Mouse (Mus musculus): ENCODE results near the gene Fut7. TPM values are rescaled to one million over a fixed set of nuclear protein-coding genes. Genes with fewer than 3 reads are reported as not detected.
"Not testable (repeated sequence)": the region's sequence is repeated elsewhere in the genome, so short reads cannot be mapped to it uniquely, and the experiment has no call there.

The Fut7 gene
- total RNA-seq (2014; fragmentation: Nextera tagmentation) = 3.4 and 6.3 TPM in 2 replicates
- 4.5 and 4.9 TPM in 2 replicates for total RNA-seq (2017)

- peak; percentile 43; the same call in 1 of the 2 replicates for ATAC-seq (replicated peaks; ENCODE audit: low FRiP score, low TSS enrichment, poor library complexity, severe bottlenecking)
These were observed at the start of gene Fut7 for GRCm38 (mm10) chr2:25422587-25423410. TSS of gene Fut7 (plus strand) at chr2:25423267.

- ATAC-seq (replicated peaks; ENCODE audit: low FRiP score, low TSS enrichment, poor library complexity, severe bottlenecking) = peak; percentile 8; the same call in 1 of the 2 replicates
These were observed 49.6 kb upstream of the Fut7 start for GRCm38 (mm10) chr2:25373431-25373830.

GRCm38 (mm10) chr2:25376589-25376988 lies 46.5 kb upstream of the Fut7 start:
- no peak for ATAC-seq (replicated peaks; ENCODE audit: low FRiP score, low TSS enrichment, poor library complexity, severe bottlenecking)

GRCm38 (mm10) chr2:25384492-25384891 lies 38.6 kb upstream of the Fut7 start:
- ATAC-seq (replicated peaks; ENCODE audit: low FRiP score, low TSS enrichment, poor library complexity, severe bottlenecking) = no peak

GRCm38 (mm10) chr2:25391266-25391665 lies 31.8 kb upstream of the Fut7 start:
- ATAC-seq (replicated peaks; ENCODE audit: low FRiP score, low TSS enrichment, poor library complexity, severe bottlenecking) = no peak

- no peak for ATAC-seq (replicated peaks; ENCODE audit: low FRiP score, low TSS enrichment, poor library complexity, severe bottlenecking)
These were observed 28.5 kb upstream of the Fut7 start for GRCm38 (mm10) chr2:25394281-25395221.

- peak; percentile 34; the same call in 1 of the 2 replicates for ATAC-seq (replicated peaks; ENCODE audit: low FRiP score, low TSS enrichment, poor library complexity, severe bottlenecking)
These were observed 27.1 kb upstream of the Fut7 start, which contains the start of gene Entpd2 for GRCm38 (mm10) chr2:25395721-25396596. TSS of gene Entpd2 (plus strand) at chr2:25395874.

GRCm38 (mm10) chr2:25396597-25396983 lies 26.5 kb upstream of the Fut7 start:
- no peak for ATAC-seq (replicated peaks; ENCODE audit: low FRiP score, low TSS enrichment, poor library complexity, severe bottlenecking)

- ATAC-seq (replicated peaks; ENCODE audit: low FRiP score, low TSS enrichment, poor library complexity, severe bottlenecking) = no peak
These were observed 26.1 kb upstream of the Fut7 start for GRCm38 (mm10) chr2:25397010-25397409.

- no peak for ATAC-seq (replicated peaks; ENCODE audit: low FRiP score, low TSS enrichment, poor library complexity, severe bottlenecking)
These were observed 25.0 kb upstream of the Fut7 start for GRCm38 (mm10) chr2:25398065-25398464.

- ATAC-seq (replicated peaks; ENCODE audit: low FRiP score, low TSS enrichment, poor library complexity, severe bottlenecking) = no peak
These were observed 24.0 kb upstream of the Fut7 start, which contains the start of gene Npdc1 for GRCm38 (mm10) chr2:25399051-25399450. TSS of gene Npdc1 (plus strand) at chr2:25399351.

- ATAC-seq (replicated peaks; ENCODE audit: low FRiP score, low TSS enrichment, poor library complexity, severe bottlenecking) = no peak
These were observed 22.8 kb upstream of the Fut7 start for GRCm38 (mm10) chr2:25400291-25400690.

- no peak for ATAC-seq (replicated peaks; ENCODE audit: low FRiP score, low TSS enrichment, poor library complexity, severe bottlenecking)
These were observed 22.3 kb upstream of the Fut7 start for GRCm38 (mm10) chr2:25400764-25401163.

- ATAC-seq (replicated peaks; ENCODE audit: low FRiP score, low TSS enrichment, poor library complexity, severe bottlenecking) = peak; percentile 63
These were observed 20.6 kb upstream of the Fut7 start for GRCm38 (mm10) chr2:25402377-25402971.

- no peak for ATAC-seq (replicated peaks; ENCODE audit: low FRiP score, low TSS enrichment, poor library complexity, severe bottlenecking)
These were observed 20.0 kb upstream of the Fut7 start for GRCm38 (mm10) chr2:25402972-25403601.

- no peak for ATAC-seq (replicated peaks; ENCODE audit: low FRiP score, low TSS enrichment, poor library complexity, severe bottlenecking)
These were observed 19.1 kb upstream of the Fut7 start for GRCm38 (mm10) chr2:25403994-25404393.

GRCm38 (mm10) chr2:25408908-25409307 lies 14.2 kb upstream of the Fut7 start:
- ATAC-seq (replicated peaks; ENCODE audit: low FRiP score, low TSS enrichment, poor library complexity, severe bottlenecking) = no peak

GRCm38 (mm10) chr2:25413436-25413835 lies 9.6 kb upstream of the Fut7 start:
- not testable (repeated sequence) for ATAC-seq (replicated peaks; ENCODE audit: low FRiP score, low TSS enrichment, poor library complexity, severe bottlenecking)
